Mouse (Mus musculus): ENCODE results near the gene Ppp2r2d.
A peak's percentile ranks its signal among the peaks of the same experiment; 100 is the strongest.

Ppp2r2d gene

DNA sequence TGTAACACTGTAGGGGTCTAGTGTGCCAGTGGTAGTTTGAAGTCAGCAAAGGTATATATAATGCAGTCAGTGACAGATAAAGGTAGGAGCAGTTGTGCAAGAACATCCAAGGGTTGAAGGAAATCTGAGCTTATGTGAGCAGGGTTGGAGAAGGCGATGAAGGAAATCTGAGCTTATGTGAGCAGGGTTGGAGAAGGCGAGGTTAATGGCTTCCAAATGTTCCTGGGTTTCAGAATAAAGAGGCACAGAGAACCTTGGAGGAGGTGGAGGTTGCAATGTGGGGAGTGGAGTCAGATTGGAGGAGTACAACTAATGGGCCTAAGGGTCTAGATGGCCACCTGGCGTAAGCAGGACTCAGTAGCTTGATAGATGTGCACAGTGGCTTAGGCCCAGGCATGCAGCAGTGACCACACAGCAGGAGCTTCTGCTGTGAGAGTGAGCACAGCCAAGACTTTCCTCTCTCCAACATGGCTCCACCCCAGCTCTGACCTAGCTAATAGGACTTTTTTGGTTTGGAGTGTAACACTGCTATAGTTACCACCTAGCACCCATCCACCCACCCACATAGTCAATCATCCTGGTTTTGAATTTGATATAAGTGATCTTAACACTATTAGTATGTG, 18.2 kb downstream of the Ppp2r2d start:
- no peak for DNase-seq

DNA sequence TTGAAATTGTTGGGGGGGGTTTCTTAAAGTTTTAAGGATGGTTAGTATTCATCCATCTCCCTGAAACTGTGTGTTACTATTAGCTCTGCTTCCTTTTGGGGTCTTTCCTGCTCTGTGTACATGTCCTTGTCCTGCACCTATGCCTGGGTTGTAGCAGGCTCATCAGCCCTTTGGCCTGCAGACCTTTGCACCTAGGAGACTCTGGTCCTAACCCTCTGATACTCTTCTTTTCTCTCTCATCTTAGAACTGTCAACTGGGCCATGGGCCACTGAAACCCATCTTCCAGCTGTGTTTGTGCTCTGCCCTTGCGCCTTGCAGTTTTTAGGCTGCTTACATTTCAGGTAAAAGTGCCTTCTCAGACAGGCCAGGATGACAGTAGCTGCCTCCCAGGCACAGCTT, 18.9 kb downstream of the Ppp2r2d start:
- DNase-seq, result no peak

DNA sequence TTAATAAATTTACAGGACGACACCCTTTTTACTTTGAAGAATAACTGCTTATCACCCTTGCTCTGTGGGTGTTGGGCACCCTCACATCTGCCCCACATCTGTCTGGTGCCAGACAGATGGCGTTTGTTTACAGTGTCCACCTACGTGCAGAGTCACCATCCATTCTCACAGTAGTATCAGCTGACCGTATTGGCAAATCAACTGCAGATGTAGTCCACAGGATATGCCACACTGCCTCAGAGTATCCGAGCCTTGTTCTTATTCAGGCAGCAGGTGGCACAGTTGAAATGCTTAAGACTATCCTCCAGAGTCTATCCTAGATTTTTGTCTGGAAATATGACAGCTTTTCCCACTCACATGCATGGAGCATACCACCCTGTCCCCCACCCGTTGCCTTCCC, 21.4 kb downstream of the Ppp2r2d start:
- no peak for DNase-seq

DNA sequence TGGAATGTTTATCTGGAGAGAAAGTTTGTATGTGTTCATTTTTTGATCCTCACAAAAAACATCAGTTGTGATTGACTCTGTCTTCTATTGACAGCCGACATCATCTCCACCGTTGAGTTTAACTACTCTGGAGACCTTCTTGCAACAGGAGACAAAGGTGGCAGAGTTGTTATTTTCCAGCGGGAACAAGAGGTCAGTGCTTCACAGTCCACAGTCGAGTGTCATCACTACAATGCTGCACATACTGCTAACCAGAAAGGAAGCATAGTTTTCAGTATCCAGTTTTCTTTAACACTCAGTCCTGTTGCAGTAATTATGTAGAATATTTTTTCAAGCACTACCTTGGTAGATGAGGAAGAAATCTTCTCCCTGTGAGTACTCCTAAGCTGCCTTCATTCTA, 22.4 kb downstream of the Ppp2r2d start:
- DNase-seq, result no peak

DNA sequence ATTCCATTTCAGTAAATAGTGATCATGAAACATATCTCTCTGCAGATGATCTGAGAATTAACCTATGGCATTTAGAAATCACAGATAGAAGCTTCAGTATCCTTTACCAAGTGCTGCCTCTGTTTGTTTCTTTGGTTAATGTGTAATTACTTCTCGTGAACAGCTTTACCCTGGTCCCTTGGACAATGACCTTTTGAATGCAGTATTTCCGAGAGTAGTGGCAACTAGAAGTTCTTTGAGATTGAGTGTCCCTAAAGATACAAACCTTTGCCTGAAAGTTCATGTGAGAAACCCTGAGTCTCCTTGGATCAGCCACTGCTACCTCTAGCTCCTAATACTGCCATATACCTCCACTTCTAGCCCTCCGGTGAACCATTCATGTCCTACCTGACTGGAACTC, 27.1 kb downstream of the Ppp2r2d start:
- DNase-seq, result no peak

DNA sequence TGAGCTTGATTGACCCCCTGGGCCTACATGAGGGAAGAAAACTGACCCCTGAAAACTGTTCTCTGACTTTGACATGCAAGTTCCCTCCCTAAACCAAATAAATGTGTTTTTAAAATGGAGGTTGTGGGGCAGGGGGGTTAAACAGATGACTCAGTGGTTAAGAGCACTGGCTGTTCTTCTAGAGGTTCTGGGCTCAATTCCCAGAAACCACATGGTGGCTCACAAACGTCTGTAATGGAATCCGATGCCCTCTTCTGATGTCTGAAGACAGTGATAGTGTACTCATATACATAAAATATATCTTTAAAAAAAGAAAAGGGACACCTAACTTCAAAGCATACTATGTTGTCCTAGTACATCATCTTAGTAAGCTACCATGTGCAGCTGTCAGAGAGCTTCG, 29.2 kb downstream of the Ppp2r2d start:
- DNase-seq, result no peak

DNA sequence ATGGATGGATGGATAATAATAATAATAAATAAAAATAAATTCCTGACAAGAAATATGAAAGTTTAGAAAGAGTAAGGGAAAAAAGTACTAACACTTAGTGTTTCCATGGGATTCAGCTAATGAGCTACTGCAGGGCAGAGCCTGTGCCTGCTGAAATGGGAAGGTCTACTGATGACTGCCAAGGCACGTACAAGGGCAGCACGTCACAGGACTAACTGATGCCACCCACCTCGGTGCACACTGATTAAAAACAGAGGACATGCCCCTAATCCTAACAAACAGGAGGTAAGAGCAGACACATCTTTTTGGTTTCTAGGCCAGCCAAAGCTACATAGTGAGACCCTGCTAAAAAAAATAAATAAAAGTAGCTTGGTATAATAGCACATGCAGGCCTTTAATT, 37.8 kb downstream of the Ppp2r2d start:
- DNase-seq, result no peak

DNA sequence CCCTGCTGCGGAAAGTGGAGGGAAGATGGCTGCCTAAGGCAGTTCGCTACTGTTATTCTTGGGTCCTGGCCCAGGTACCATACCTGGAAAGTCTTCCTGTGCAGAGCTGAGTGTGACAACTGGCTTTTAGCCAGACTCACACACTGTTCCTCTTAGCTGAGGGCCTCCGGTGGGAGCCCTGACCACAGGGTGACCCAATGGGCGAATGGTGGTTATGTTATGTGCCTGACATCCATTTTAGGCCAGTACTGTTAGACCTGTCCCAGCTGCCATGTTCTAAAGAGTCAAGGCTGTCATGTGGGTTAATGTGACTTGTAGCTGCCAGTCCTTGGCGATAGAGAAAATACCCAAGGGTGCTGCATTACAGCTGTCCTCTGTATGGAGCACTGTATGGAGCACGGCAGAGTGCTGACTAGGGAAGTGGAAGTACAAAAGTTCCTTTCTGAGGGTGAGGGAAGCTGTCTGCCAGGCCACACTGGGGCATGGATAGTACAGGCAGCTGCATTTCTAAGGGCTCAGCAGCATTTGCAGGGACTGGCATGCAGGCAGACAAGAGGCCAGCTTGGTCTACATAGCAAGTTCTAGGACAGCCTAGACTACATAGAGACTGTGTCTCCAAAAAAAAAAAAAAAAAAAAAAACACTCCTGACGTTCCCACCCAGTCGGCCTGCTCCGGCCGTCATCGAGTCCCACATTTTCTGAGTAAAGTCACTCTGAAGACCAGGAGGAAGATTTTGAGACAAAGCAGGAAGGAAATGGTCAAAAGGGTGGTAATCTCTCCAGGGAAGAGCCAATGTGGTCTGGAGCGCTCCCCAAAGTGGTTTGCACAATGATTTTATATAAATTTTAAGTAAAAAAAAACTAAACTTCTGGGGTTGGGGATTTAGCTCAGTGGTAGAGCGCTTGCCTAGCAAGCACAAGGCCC, 39.7 kb downstream of the Ppp2r2d start:
- DNase-seq, result no peak

DNA sequence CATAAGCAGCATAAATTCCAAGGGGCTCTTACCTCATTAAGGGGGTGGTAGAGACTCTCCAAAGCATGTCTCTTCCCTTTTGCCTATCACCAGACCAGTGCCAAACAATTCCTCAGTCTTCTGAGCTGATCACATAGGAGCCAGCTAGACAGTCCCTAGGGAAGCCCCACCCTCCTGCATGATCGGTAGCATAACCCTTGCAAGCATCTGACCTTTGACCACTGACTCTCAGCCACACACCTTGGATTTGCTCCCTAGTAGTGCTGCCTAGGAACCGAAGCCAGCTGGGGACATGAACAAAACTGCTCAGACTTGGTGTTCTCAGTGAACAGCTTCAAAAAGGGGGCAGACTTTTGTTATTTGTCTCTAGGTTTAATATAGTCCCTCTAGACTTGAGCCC, 52.2 kb downstream of the Ppp2r2d start:
- DNase-seq, result no peak

DNA sequence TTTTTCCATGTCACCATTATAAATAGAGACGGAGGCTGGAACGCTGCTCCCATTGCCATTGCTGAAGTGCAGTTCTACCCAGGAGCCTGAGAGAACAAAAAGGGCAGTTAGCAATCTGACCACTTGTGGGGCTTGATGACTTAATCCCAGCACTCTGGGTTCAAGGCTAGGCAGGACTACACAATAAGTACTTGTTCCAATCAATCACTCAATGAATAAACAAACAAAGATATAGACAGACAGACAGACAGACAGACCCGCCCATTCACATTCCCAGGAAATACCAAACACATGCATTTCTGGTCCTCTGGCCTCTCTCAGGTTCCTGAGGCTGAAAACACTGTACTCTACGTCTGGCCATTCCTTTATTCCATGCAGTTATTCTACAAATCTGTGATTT, 52.9 kb downstream of the Ppp2r2d start:
- no peak for DNase-seq

DNA sequence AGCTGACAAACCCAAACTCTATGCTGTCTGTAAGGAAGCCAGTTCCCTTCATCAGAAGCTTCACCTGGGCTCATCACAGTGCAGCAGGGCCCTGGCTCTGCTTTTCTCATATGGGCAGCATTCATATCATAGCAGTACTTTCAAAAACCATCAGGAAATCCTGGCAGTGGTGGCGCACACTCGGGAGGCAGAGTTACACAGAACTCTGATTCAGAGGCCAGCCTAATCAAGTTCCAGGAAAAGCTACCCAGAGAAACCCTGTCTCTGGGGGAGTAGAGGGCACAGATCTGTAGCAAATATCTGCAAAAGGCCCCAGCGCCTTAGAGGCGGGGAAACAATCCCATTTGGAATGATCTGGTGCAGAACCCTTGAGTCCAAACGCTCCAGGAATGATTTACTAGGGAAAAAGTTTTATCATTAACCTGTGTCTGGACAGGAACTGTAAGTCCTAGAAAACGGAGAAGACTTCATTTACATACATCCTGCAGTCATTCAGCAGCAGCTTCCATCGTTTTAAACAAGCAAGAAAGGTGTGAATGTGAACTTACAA, 58.1 kb downstream of the Ppp2r2d start:
- DNase-seq, result no peak

DNA sequence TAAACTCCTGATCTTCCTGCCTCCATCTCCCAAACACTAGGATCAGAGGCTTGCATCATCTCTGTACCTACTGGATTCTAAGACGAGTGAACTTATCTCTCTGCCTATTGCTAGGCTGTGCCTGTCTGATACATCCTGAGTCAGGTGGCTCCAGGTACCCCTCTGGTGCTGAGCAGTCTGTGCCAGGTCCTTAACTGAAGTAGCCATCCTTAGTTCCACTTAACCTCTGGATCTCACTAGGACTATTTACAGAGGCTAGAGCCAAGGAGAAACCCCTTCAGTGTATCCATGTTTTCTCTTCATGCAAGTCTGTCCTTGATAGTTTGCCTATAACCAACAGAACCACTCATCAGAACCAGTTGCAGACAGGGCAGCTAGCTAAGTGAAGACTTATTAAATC, 60.6 kb downstream of the Ppp2r2d start:
- no peak for DNase-seq

DNA sequence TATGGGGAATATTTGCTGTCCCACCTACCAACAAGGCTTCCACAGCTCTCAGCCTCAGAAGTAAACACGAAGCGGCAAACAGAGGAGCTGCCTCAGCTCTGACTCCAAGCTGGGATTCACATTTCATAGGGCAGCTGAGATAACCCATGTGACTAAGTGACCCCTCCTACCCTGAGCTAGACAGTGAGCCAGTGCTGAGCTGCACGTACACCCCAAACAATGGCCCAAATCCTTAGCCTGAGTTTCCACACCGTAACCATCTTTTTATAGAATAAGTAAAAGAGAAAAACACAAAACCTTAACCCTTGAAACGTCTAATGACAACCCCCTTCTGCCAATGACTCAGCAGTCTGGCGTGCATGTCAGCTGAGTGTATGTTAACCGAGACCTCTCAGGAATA, 61.2 kb downstream of the Ppp2r2d start:
- DNase-seq, result peak; percentile 28

DNA sequence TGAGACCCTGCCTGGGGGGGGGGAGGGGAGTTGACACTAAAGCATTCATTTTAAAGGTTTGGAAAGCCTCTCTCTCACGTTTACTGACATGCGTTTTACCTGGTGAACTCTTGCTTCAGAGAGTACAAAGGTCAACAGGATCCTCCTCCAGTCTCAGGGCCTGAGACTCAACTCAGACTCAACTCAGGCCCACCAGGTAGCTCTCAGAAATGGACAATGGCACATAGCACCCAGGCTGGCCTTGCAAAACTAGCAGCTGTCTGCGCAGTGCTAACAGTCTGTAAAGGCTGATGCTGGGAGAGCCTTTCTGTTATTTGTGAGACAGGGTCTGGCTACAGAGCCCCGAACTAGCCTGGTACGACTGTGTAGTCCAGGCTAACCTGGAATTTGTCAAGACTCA, 62.1 kb downstream of the Ppp2r2d start:
- DNase-seq, result no peak

DNA sequence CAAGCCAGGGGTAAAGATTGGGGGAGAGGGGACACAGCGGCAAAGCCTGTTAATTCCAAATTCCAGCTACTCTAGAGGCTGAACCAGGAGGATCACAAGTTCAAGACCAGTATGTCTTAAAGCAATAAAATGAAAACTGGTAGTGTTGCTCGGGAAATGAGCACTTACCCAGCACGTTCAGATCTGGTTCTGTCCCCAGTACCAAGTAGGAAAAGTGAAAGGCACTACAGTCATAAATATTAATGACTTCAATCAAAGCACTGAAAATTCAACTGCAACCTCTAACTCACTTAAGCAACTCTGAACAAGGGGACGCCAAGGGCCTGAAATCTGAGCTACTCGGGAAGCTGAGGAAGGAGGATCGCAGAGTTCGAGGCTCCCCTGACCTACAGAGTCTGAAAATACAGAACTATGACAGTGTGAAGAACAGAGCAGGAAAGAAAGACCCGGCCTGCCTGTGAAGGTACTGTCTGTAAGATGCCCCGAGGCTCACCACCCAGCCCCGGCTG, 62.9 kb downstream of the Ppp2r2d start:
- no peak for DNase-seq

DNA sequence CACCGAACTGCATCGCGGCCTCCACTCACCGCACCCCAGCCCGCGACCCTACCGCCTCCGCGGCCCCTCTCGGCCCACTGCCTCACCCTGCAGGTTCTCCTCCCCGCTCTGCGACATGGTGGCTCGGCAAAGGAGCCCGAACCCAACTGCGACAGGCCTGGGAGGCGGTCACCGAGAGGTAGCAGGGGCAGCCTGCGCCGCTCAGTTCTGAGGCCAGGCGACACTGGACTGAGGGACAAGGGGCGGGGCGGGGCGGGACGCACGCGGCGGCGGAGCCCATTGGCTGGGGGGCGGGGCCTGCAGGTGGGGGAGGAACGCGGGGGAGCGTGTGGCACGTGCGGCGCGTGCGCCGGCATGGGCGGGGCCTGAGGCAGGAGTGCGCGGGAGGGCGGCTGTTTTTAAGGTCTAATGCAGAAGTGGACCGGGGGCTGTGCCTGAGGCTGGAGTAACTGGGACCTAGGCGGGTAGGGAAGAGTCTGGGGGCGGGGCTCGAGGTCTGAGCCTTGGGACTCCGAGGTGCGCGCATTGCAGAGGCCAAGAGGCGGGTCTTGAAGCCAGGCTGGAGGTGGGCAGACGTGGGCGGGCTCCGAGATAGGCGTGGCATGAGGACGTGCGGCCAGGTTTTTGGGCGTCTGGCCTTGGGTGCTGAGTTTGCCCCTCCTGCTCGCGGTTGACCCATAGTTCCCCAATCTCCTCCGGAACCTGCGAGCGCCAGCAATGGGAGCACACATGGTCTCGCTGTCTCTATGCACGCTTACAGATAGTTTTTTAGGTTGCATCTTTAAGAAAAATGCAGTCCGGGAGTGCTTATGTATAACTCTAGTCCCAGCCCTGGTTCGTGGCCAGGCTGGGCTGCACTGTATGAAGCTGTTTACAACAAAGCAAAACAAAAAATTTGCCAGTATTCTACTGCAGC, 63.7 kb downstream of the Ppp2r2d start, which contains the start of gene Bnip3:
Gene Bnip3 (minus strand): TSS at position 243 of the 916 bp plus-strand sequence.
- peak; percentile 88 for DNase-seq

DNA sequence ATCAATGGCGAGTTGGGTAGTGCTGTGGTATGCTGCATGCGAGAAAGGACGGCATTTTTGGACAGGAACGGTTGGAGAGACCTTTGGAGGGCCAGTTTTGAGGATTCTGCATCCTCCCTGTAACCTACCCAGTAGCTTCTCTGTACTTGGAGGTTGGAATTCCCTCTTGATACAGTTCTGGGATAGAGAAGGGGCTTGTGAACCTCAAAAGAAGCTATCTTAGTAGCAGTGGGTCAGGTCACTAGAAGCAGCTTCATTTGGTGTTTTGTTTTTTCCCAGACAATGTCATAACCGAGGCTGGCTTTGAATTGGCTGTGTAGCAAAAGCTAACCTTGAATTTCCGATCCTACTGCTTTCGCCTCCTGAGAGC, 64.3 kb downstream of the Ppp2r2d start:
- no peak for DNase-seq

DNA sequence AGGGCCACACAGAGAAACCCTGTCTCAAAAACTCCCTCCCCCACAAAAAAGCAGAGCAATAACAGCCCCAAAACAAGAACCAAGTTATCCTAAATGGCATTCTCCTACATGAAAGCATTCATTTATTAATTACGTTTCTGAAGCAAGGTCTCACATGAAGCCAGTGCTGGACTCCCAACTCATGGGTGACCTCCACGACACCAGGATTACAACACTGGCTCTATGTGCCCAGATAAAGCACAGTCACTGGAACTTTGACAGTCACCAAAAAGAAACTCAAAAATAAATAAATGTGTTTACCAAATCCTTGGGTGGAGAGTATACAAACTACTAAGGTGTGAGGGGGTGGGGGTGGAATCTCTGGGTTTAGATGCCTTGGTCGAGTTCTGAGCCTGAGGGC, 67.7 kb downstream of the Ppp2r2d start:
- DNase-seq, result no peak

DNA sequence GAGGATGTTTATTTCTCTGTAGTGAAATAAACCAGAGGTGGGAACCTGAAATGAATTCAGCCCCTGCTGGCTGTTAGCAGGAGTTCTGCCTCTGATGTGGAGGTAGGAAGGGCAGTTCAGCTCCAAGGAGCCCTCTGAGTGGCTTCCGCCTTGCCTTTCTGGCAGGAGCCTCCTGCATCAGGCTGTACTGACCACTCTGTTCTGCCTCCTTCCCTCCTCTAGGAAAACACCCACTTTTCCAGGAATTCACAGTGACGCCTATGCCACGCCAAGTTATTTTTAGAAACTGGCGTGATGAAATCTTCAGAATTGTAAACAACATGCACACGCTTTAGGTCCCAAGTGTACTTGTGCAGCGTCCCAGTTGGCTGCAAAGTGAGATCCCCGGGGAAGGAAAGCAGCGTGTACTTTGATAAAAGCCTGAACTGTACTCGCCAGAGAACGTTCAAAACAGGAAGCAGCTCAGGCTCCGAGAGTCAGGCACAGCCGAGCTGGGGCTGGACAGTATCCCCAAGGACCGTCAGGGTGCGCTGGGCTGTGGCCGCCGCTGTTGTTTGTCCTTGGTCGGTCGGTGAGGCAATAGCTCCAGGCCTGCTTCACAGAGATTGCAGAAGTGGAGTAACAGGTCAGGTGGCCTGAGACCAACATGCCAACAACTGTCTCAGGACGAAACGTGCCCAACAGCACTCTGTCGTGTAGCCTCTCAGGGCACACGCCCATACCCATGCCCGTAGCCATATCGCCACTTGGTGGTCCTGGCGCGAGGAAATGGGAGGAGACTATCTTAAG, 73.5 kb downstream of the Ppp2r2d start:
- DNase-seq, result no peak

DNA sequence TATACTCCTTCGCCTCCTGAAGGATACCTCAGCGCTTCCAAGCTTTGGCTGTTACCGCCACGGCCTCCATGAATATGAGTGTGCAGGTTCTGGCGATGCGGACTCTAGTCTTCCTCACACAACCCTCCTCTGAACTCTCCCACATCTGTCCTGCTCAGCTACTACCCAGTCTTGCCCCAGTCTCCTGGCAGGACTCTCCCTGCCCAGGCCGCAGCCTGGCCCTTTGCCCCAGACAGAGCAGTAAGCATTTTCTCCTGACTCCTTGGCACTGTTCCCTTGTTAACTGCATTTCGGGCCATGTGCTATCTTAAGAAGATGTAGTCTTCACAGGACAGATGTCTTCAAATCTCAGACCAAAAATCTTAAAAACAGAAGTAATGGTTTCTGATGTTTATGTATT, 75.7 kb downstream of the Ppp2r2d start:
- DNase-seq, result no peak

DNA sequence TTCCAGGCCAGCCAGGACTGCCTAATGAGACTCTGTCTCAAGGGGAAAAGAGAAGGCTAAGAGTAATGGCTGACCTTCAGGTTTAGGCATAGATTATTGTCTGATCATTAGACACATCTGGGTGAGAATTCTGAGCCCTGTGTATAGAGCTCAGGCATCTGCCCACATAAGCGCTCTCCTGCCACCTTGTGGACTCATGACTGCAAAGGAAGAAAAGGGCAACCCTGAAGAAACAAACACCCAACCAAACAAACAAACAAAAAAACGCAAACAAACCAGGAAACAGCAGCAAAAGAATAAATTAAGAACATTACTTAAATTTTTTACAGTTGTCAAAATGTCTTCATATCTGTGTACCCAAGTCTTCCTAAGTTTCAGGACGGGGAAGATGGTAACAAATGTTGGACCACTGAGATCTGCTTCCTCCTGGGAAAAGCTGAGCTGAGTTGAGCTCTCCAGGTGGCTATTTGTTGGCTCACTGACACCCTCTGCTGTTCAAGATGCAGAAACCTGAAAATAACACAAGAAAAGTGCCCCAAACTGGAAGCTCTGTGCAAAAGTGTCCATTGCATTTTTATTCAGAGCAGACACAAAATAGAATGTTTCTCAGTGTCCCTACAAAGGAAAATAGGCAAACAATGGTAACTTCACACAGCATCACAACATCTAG, 78.0 kb downstream of the Ppp2r2d start:
- no peak for DNase-seq

DNA sequence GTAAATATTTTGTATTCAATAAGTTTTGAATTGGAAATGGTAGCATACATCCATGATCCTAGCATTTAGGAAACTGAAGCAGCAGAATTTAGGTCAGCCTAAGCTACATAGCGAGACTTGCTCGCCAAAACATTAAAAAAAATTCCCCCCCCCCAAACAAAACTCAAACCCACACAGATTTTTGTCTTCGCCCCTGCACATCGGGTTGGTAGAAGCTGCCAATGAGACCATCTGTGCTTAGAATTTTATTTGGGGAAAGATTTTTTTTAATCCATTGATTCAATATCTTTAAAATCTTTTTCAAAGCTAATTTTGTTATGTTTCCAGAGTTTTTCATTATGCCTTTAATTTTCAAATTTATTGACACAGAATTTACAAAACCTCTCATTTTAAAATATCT, 82.6 kb downstream of the Ppp2r2d start:
- no peak for DNase-seq

Data from cerebellum, adult 11 months (tissue).